In genomic region chr9:123450174-123450573, GRCm38 (mm10) we compare ENCODE assay signal across 8 mouse cellular contexts. TPM values are rescaled to one million over a fixed set of nuclear protein-coding genes. Genes with fewer than 3 reads are reported as not detected.
DNase-seq lines count a peak whose midpoint lies in the region; ATAC-seq and TF ChIP-seq lines count a peak whose summit lies in the region.

No protein-coding gene starts in this region.

- H3K9me3 ChIP-seq in forebrain, postnatal 0 days (ENCODE audit: low read length): no peaks in the 10 kb centered on the region
- H3K9me3 ChIP-seq in forebrain, embryonic 15.5 days: no peaks in the 10 kb centered on the region

- no peaks in the 10 kb centered on the region for H3K27me3 ChIP-seq in forebrain, postnatal 0 days (ENCODE audit: insufficient read depth, low read length)
- H3K27me3 ChIP-seq in forebrain, embryonic 15.5 days: no peaks in the 10 kb centered on the region
- H3K27me3 ChIP-seq in spleen, adult 2 months (ENCODE audit: control insufficient read depth, insufficient read depth, low read length): no peaks in the 10 kb centered on the region

- no peak overlapping the region for H3K27ac ChIP-seq in forebrain, postnatal 0 days (ENCODE audit: low read depth, low read length)
- H3K27ac ChIP-seq in forebrain, embryonic 15.5 days (replicated peaks): no peak overlapping the region
- no peak overlapping the region for H3K27ac ChIP-seq in spleen, adult 2 months (ENCODE audit: insufficient read depth, low read length)

- peak; percentile 80 for DNase-seq in forebrain, postnatal 0 days
- peak; percentile 48 to 49 for DNase-seq in urinary bladder, postnatal 36 days (ENCODE audit: low spot score in 2 of 2)
- no peak for DNase-seq in urinary bladder, adult 18-20 months (ENCODE audit: low spot score in 2 of 2)
- DNase-seq in embryo, embryonic 11 days: peak; percentile 46
- DNase-seq in kidney, postnatal 36 days: peak; percentile 39 to 76
- DNase-seq in lung, postnatal 36 days: peak; percentile 74
- DNase-seq in spleen, adult 2 months (ENCODE audit: low read depth in 1 of 2, low spot score in 2 of 2): peak; percentile 11 to 51

- no peak overlapping the region for H3K9ac ChIP-seq in forebrain, postnatal 0 days
- no peak overlapping the region for H3K9ac ChIP-seq in forebrain, embryonic 15.5 days (replicated peaks)

- 48% methylated on average over 2 of the region's 2 CpGs for WGBS in forebrain, postnatal 0 days
- 56% methylated on average over 2 of the region's 2 CpGs for WGBS in forebrain, embryonic 15.5 days
- 45% methylated on average over 2 of the region's 2 CpGs for WGBS in spleen, adult 2 months

- no peak overlapping the region for H3K4me2 ChIP-seq in forebrain, postnatal 0 days (ENCODE audit: low read depth)
- no peak overlapping the region for H3K4me2 ChIP-seq in forebrain, embryonic 15.5 days (replicated peaks)

- TF ChIP-seq CTCF in forebrain, postnatal 0 days (IDR thresholded peaks at IDR 0.05; ENCODE audit: low read depth): peak; percentile 79
- TF ChIP-seq CTCF in spleen, adult 2 months (IDR thresholded peaks at IDR 0.05; ENCODE audit: extremely low read depth, insufficient read depth, insufficient read length, insufficient replicate concordance): peak; percentile 54; the same call in 1 of the 2 replicates

- no peaks in the 10 kb centered on the region for H3K4me1 ChIP-seq in forebrain, postnatal 0 days (ENCODE audit: insufficient read depth)
- H3K4me1 ChIP-seq in forebrain, embryonic 15.5 days: no peaks in the 10 kb centered on the region
- H3K4me1 ChIP-seq in spleen, adult 2 months (ENCODE audit: control insufficient read depth, insufficient read depth, insufficient read length): no peaks in the 10 kb centered on the region

- no peak overlapping the region for H3K4me3 ChIP-seq in forebrain, postnatal 0 days (ENCODE audit: low read depth, low read length)
- H3K4me3 ChIP-seq in forebrain, embryonic 15.5 days: no peak overlapping the region
- no peak overlapping the region for H3K4me3 ChIP-seq in spleen, adult 2 months (ENCODE audit: extremely low read depth, insufficient read depth, insufficient read length)

- peak; percentile 36; the same call in 1 of the 2 replicates for ATAC-seq in forebrain, postnatal 0 days
- no peak for ATAC-seq in forebrain, embryonic 15.5 days (replicated peaks)

- TF ChIP-seq POLR2A in spleen, adult 2 months (IDR thresholded peaks at IDR 0.05; ENCODE audit: low read depth, low read length): no peak

- peaks cover 17% of the 10 kb centered on the region for H3K36me3 ChIP-seq in forebrain, postnatal 0 days (ENCODE audit: insufficient read depth)
- H3K36me3 ChIP-seq in forebrain, embryonic 15.5 days: 0 out of 2 replicates have a peak, but pooled peaks cover 2% of the 10 kb centered on the region
- peaks cover 2% of the 10 kb centered on the region; the same call in 1 of the 2 replicates for H3K36me3 ChIP-seq in spleen, adult 2 months (ENCODE audit: control insufficient read depth, insufficient read depth, low read length)

RNA-seq across cellular contexts. Expression of gene Limd1, which starts 28.3 kb away (rescaled TPM):
- 16.3 and 23.8 TPM in 2 replicates for total RNA-seq in forebrain, postnatal 0 days (2014; rRNA removed)
- 8.8 and 9.1 TPM in 2 replicates for polyA plus RNA-seq in forebrain, postnatal 0 days (2015; fragmentation: Nextera tagmentation; extraction: Ambion mirVana)
- polyA plus RNA-seq in forebrain, embryonic 15.5 days (2015; fragmentation: Nextera tagmentation; extraction: Ambion mirVana): 18.0 and 19.8 TPM in 2 replicates
- polyA plus RNA-seq in spleen, adult 2 months (2012; rRNA removed): 45.1 and 55.1 TPM in 2 replicates

Comparison
In these comparisons a context has a peak if more than half of its experiments do, and no peak if none do; other contexts are left out.
1. DNase-seq: peak in forebrain, postnatal 0 days (single experiment), urinary bladder, postnatal 36 days (2 of 2), embryo, embryonic 11 days (single experiment), kidney, postnatal 36 days (2 of 2), lung, postnatal 36 days (single experiment) and spleen, adult 2 months (2 of 2); none in urinary bladder, adult 18-20 months (0 of 2).